Mouse (Mus musculus) kidney, adult 11 months (tissue): ENCODE measurements around the gene Fez1.

Source experiments
- DNase-seq: peaks from one replicate; pipeline ENCODE4 v3.0.0; 2022

Gene Fez1

DNA sequence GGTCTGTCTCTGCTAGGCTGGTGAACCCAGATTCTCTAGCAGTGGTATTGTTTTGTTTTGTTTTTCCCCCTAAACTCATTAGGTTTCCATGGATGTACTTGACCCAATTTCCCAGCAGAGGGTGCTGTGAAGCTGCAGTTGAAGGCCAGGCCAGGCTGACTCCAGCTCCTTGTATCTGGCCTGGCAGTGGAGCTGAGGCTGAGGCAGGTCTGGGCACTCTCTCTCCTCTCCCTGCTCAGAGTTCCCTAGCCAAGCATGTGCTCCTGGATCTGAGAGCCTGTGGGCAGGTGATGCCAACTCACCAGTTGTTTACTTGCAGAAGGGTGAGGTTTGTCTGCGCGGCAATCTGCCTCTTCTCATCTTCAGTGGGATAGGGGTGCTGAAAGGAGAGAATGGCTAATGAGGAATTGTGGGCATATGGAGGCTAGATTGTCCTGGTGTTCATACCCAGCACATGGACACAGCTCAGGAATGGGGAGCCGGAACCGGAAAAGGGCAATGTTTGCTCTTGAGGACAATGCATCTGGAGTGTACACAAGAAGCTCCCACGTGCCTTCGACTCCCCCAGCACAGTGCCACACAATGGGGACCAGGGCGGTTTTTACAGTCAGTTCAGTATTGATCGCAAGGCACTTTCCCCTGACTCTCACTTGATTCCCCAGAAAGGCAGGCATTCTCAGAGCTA is 73.5 kb downstream of the Fez1 start:
- DNase-seq, result no peak

DNA sequence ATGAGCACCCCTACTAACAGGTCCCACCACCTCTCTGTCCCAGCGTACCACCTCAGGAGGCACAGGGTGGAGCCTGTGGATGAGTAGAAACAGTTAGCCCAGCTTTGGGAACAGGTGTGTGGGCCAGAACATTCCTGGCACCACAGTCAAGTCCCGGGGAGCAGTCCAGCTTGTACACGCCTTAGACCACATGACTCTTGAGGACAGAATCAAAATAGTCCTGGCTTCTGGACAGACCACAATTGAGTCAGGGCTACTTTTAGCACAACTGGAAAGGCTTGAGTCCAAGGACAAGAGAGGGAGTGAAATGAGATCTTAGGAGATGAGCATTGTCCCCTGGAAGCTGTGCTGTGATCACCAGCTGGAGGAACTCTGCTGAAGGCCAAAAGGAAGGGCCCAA is 76.9 kb downstream of the Fez1 start:
- DNase-seq, result no peak

DNA sequence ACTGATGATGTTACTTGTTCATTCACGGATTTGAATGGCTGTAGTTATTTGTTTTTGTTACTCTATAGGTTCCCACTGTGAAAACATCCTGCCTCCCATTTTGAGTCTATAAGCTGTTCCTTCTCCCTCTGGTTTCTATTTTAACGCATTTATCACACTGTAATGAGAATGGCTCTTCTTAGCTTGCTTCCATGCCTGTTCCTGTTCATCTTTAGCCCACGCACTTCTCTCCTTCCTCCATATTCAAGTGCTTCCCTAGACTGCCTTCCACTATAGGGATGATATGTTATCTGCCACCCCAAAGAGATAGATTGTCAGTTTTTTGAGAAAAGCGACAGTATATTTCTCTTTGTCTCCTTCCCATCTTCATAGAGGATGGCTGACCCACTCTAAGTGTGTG is 78.8 kb downstream of the Fez1 start:
- no peak for DNase-seq

DNA sequence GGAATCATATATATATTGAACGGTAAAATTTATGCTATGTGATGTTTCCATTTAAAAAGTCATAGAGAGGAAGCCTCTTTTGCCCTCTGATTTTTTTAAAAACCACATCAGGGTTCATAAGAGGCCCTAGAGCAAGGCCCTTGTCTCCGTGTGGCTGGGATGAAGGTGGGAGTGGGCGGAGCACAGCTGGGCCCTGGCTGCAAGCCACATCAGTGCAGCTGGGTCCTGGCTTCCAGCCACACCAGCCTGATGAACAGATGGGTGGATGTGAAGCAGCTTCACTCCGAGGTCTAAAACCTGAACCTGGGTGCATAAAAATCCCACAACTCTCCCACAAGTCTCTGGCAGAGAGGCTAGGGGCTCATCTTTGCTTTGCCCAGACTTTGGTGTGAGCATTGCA is 83.8 kb downstream of the Fez1 start:
- DNase-seq, result no peak

DNA sequence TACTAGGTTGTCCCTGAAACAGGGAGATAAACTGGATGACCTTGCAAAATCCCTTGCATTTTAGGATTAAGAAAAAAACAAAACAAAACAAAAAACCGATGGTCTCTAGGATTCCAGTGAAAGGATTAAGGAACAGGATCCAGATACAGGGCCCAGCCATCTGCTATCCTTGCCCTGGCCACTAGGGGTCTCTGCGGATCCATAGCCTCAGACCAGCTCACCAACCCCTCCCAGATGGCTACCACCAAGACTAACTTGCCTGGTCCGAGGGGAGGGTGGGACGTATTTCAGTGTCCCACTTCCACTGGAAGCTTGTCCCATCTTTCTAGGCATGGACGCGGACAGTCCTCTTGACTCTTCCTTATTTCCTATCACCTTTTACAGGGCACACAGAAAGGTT is 94.7 kb downstream of the Fez1 start:
- DNase-seq, result peak; percentile 31

DNA sequence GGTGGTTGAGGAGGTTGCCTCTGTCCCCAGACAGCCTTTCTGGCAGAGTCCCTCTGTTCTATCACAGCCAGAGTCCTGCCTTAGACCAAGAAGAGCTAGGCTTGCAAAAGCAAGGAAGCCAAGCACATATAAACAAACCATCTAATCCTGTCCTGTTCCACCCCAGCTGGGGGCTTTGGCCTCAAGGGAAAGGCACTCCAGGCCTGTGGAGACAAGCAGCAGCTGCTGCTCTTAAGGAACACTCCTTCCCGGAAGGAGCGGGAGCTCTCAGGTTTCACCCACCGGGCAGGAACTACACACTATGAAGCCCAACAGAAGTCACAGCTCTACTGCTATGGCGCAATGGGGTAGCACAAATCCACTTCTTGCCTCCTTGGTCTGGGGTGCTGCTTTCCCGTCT is 95.3 kb downstream of the Fez1 start:
- peak; percentile 6 for DNase-seq

DNA sequence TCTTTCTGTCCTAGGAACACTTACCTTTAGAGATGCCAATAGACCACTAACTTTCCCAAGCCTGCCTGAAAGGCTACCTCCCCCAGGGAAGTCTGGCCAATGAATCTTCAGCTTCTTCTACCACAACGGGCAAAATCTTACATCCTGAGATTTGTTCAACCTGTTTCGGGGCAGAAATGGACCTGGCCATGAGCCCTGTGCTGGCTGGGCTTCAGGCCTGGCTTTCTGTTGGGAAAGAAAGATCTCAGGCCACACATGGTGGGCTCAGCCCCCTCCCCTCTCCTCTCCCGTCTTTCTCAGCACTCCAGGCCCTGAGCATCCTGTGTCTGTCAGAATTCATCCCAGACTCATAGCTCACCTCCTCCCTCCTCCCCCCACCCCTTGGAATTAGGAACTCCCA is 96.9 kb downstream of the Fez1 start:
- DNase-seq, result no peak

DNA sequence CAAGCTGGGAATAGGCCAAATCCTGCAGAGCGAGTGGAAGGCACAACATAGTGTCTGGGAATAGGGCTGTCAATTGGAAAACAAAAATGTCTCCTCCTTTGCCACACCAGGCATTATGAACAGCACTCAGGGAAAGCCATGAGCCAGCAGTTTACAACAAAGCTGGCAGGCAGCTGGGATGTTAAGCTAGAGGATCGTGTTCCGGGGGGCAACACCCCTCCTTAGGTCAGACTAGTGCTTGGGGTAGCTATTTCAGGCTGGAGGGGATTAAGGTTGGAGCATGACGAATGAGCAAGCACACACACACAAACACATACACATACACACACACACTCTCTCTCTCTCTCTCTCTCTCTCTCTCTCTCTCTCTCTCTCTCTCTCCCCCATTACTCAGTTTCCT is 97.8 kb downstream of the Fez1 start:
- DNase-seq, result no peak

DNA sequence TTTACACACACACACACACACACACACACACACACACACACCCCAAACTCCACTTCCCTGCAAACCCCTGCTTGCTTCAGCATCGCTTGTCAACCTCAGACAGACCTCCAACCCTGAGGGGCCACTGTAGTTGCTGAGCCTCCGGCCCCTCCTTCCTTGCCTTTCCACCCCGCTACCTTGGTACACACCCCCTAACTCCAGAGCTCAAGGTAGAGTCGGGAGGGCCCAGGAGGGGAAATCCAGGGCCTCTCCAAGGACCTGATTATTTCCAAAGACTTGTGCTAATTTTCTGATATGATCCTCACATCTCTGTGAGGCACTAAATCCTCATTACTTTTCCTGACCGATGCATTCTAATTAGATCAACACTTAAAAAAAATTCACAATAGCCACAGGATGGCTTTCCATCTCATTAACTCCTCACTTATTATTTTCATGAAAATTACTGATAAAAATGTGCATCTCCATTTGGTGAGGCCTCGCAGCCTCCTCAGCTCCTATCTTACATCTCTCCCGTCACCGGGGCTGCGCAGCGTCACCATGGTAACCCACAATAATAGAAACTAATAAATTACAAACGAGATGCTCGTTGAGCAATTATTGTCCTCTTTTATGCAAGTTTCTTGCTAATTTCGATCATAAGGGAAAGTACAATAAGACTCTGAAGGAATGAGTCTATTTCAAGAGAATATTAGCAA is 100.2 kb downstream of the Fez1 start:
- DNase-seq, result no peak

DNA sequence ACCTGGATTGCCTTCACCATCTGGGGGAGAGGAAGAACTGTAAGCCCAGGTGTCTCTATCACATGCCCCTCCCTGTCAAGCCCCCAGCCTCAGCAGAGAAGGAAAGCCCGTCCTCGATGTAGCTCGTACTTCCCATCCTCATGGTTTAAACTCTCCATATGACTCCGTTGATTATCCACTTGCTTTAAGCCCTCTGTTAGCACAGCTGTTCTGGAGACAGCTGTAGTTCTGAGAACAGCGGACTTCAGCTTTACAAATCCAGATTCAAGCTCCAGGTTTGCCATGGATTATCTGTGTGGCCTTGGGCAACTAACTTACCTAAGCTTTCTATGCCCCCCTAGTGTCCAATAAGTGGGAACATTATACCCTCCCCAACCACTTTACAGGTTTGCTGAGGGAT is 102.1 kb downstream of the Fez1 start:
- no peak for DNase-seq
